Mouse (Mus musculus) adrenal gland, postnatal 36 days (tissue): ENCODE data around the gene Znrf1. TPM values are rescaled to one million over a fixed set of nuclear protein-coding genes. Genes with fewer than 3 reads are reported as not detected.

Experiments used
- DNase-seq, 2 experiments: peaks; one replicate each; pipeline ENCODE4 v3.0.0; 2021; ENCODE audit warnings: mixed read lengths in 1 of 2
- total RNA-seq, 2 experiments: library from RNA; stranded (reverse); gene quantifications; 2 replicates each; pipeline ENCODE4 v1.2.3; 2021

Gene Znrf1
- total RNA-seq, 2 experiments from 2014 or later, result 38.1 to 40.6 TPM

DNA sequence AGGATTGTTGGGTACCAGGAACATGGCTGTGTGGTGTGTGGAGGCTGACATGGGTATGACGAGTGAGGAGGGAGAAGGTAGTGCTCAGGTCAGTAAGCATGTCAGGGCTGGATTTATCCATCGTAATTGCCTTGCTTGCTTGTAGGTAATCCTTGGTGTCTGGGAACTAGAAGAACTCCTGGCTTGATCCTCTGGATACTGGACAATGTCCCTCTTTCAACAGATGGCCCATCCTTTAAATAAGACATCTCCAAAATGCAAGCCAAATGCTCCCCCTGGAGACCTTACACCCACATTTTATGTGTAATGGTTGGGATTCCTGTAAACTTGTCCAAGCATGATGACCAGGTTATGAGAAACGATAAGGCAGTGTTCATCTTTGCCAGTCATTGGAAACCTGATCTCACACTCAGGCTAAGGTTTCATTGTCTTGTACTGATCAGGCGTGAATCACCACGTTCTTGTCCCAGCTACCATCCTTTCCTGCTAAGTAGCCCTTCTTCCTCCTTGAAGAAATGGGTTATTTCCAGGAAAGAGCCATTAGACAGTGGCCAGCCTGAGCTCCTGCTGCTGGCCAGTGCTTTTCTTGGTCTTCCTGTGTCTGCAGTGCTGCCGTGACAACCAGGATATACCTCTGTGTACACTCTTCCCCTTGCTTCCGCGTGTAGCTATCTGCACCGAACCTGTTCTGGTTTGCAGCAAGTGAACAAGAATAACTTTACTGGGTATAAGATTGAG lies 64.0 kb downstream of the Znrf1 start:
- DNase-seq, result no peak

DNA sequence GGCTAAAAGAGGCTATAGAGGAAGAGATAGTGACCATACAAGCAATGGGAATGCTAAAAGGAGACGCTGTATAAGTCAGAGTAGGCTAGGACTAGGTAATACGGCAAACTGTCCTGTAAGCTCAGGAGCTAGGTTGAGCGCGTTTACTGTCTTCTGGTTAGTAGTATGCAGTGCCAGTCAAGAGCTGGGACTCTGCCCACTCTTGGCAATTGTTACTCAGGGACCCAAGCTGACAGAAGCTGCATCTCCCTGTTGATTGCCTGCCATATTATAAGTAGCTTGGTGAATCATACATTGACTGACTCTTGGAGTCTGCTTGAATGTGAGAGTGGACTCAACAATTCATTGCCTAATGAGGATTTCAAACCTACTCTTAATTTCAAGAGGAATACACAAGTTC lies 66.2 kb downstream of the Znrf1 start:
- no peak for DNase-seq

DNA sequence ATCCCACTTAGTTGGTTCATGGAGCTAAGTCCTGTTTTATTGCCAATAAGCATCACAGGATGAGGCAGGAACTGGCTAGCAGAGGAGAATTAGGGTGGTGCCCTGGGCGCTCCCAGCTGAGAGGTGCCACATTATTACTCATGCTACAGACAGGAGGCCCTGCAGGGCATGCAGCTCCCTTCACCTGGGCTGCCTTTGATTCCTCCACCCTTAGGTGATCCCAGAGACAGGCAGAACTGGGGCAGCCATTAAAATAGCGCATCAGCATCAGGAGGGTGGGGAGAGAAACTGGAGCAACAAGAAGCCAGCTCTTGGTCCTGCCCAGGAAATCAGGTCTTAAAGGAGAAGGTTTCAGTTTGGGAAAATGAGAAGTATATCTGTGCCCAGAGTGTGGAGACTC lies 69.1 kb downstream of the Znrf1 start:
- no peak for DNase-seq

DNA sequence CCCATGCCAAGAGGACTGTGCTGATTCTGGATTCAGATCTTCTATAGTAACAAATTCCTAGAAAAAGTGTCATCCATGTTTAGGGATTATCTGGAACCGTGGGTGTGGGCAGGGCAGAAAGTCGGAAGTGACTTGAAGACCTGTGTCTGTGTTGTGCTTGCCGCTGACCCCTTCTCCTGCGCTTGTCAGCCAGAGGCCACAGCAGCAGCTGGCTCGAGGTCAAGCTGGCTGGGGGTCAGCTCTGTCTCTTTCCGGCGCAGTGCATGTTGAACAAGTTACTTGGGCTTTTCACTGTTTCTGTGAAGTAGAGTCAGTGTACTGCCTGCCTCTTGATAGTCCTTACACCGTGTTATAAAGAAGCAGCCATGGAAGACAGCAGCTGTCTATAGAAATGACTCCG lies 71.1 kb downstream of the Znrf1 start:
- peak in 1 of 2 experiments; percentile 41 for DNase-seq

DNA sequence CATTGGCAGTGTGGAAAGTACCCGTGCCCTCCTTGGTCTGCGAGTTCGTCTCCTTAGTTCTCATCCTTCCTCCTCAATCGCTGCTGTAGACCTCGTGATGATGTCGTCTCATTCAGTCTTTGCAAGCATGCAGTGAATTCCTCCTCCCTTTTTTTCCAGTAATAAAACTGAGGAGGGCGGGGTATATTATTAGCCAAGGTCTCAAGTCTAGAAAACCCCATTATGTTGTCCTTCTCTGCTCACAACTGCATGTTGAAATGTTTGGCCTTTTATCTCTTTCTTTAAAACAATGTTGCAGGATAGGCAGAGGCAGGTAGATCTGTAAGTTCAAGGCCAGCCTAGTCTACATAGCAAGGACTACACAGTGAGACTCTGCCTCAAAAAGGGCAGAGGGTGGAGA lies 71.5 kb downstream of the Znrf1 start:
- no peak for DNase-seq

DNA sequence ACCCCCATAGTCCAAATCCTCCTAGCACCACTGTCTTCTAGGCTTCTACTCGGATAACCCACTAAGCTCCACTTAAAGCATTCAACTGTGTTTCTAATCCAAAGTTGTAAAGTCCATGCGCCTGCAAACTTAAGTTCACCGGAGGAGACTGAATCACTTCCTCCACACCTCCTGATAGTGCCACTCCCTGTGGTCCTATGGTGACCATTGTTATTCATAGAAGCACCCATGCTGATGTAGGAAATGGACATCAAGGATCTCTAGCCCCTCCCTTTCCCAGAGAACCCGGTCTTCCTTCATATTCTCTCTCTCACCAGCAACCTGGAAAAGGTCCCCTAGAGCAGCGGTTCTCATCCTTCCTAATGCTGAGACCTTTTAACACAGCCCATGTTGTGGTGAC lies 77.3 kb downstream of the Znrf1 start:
- no peak for DNase-seq

DNA sequence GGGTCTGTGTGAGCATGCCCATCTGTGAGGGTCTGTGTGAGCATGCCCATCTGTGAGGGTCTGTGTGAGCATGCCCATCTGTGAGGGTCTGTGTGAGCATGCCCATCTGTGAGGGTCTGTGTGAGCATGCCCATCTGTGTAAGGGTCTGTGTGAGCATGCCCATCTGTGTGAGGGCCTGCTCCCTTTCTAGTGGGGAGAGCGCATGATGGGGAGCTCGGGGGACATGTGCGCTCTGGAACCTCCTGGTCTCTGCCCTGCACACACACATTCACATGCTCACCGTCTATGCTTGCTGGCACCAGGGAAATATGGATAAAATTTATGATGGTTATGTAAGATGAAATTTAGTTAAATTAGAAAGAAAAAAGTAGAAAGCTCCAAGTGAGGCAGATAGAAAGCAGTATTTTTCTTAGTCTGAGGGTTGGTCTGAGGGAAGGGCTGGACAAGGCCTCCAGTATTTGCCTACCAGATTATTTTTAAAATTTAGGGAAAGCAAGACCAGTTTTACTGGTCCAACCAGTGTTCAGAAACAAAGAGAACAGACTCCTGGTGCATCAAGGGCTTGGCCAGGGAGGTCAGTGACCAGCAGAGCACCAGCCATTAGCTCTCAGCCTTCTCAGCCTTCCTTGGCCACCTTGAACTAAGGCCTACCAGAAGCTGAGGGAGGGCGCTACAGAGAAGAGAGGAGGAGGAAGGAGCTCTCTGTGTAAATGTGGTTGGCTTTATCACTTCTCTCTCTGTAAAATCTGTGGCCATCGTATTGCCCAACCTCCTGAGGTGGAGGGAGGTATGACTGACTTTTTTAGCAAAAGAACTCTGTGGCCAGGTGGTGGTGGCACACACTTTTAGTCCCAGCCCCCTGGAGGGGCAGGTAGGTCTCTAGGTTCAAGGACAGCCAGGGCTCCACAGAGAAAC lies 79.1 kb downstream of the Znrf1 start:
- no peak for DNase-seq

DNA sequence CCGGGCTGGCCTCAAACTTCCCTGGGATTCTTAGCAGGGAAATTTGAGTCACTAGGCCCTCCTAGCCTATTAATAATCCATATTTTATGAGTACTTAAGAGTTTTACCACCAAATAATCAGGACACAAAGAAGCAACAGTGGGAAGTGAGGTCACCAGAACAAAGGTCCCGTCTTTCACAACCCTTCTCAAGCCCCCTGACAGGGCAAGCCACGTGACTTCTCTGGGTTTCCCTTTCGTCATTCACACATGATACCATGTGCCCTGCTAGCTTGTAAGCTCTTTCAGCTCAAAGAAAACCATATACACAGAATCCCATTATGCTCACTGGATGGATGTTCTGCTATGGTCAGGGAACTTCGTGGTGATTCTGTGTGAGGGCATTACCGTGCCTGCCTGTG lies 81.9 kb downstream of the Znrf1 start:
- no peak for DNase-seq

DNA sequence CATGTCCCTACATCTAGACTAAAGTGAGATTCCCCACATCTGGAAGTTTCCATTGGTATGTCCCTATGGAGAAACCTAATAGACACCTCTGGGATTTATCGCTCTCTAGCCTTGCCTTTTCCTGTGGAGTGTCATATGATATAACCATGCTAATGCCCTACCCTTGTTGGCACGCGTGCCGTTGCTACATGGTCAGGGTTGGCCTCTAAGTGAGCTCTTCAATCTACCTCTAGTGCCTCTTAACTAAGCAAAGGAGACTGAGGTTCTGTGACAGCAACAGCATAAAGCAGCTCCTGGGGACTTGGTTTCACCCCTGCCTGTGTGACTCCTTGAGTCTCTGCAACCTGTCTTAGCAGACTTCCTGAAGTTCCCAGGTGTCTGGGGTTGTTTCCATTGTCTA lies 82.4 kb downstream of the Znrf1 start:
- no peak for DNase-seq

DNA sequence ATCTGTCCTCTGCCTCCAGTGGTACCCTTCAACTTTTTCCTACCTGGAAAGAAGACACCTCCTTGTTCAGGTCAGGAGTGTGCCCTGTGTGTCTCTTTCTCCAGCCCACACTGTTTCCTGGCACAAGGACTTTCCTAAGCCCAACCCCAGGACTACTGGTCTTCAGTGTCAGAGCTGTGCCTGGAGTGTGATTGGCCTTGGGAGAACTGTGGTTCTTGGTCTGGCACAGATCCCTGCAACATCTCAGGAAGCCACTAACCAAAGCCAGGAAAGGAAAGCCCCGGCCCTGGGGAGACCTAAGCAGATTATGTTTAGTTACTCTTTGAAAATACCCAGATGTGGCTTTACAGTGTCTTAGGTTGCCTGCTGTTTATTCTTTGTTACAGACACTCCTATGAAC lies 84.0 kb downstream of the Znrf1 start:
- peak; percentile 72 to 73 for DNase-seq

DNA sequence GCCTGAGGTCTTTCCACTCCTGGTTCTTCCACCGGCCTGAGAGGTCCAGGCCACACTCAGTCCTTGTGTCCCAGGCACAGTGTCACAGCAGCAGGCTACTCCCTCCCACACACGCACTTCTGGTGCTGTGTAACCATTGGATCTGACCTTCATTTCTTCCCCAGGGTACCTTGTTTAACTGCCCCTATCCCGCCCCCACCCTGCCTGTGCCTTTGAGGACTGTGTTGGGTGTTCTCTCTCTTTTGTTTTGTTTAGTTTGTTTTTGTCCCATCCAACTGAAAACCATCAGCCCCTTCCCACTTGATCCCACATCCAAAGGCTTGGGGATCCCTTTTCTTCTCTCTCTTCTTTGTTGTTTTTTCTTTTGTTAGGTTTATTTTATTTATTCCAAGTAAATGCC lies 86.2 kb downstream of the Znrf1 start:
- DNase-seq, result no peak

DNA sequence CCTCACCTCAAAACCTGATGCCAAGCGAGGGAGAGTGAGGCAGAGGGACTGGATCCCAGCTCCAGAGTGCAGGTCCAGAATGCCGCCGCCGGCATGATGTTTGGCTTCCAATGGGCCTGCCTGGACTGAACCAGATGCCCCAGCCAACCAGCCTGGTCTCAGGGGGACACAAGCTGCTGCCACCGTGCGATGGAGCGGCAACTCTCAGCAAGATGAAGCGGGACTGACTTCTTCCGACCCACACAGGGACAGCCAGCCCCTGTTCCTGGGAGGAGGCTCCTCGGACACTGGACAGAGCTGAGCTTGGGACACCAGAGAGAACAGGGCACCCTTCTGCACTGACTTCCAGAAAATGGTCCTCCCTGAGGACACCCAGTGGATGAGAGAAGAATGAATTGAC lies 86.7 kb downstream of the Znrf1 start:
- peak in 1 of 2 experiments; percentile 41 for DNase-seq

DNA sequence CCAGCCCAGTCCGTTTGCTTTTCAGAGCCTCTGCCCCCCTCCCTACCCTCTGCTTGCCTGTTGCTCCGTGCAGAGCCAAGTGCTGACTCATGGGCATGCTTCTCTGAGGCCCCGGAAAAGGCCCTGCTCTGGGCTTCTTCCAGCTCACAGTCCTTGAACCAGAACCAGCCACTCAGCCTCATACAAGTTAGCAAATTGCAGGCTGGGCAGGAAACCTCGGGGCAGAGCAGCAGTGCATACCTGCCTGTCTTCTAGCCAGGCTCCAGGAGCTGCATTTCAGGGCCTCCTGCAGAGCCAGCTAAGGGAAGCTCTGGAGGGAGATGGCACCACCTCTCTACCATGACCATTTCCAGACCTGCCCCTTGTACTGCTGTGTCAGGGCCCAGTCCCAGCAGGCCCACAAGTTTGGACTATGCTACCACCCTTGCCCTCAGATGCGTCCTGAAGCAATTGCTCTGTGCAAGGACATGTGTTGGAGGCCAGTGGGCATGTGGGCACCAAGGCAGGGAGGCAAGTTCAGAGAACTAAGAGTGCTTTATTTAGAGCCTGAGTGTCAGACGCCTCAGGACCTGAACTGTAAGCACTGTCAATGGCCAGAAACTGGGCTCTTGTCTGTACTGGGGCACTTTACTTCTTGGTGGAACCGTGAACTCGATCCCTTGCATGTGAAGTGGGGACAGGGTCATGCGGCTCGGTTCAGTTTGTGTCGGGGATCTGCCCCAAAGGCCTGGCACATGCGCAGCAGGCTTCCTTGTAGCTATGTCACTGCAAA lies 88.4 kb downstream of the Znrf1 start:
- peak; percentile 91 to 93 for DNase-seq

DNA sequence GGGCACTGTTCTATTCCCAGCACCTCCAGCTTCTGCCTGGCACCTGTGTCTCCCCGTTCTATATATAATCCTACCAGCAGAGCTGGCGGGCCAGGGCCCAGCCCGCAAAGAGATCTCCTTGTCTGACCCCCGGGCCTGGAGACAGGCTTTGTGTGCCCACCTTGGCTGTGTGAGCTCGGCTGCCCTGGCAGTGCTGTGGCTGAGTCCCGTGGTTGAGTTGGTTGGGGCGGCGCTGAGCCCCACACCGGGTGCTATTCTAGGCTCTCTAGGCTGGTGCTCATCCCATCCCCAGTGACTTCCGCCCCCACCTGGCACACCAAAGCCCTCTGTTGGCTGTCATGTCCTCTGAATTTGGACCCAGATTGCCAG lies 88.9 kb downstream of the Znrf1 start:
- peak in 1 of 2 experiments; percentile 33 for DNase-seq

DNA sequence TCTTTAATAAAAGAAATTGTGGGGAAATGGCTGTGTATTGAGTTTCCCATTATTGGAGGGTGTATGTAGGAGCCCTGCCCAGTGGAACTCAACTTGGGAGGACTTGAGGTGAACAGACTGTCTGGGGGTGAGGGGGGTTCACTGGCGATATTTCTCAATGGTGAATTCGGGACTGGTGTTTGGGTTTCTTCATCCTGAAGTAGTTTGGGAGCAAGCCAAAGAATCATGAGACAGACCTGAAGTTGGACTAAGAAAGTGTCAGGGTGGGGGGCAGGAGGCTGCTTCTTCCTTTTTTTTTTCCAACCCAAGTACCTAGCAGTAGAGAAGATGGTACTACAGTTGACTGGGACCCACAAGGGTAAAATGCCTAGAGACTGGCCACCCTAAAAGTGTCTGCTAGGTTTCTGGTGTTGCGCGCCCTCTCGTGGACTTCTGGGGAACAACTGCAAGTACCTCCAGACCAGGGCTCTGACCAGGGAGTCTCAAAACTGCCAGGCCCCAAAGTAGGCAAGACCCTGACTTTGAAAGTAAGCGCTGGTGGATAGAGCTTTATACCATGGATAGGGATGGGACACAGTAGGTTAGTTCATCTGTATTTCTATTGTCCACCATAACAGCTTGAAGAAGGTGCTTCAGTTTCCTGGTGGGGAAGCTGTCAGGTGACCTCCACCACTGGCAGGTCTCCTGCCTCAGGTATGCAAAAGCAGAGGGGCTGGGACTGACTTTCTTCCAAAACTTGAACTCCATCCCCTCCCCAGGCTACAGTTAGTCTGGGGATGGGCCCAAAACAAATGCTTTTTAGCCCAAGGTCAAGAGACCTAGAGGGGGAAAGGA lies 90.0 kb downstream of the Znrf1 start:
- peak; percentile 79 to 84 for DNase-seq

DNA sequence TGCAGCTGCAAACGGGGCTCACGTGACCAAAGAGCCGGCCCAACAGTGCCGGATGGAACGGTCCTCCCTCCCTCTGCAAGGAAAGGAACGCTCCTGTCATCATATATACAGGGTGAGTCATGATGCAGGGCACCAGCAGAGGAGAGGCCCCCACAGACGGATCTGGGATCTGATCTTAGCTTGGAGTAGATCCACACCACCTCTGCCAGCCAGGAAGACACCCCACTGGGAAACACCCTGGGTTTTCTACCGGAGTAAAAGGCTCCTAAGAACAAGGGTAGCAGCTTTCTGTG lies 90.6 kb downstream of the Znrf1 start:
- no peak for DNase-seq

DNA sequence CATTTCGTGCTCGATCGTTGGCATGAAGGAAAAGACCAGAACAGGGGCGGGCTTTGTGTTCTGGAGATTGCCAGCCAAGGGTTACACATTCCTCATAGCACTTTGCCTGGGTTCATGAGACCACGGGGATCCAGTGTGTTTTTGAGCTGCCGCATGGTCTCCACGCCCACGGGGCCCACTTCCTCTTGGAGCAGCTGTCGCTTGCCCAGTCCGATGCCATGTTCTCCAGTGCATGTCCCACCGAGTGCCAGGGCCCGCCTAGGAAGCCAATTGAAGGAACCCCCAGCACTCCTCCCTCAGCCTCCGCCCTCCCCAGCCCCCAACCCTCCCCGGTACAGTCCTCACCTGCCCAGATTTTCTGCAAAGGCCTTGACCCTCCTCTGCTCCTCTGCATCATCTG lies 91.0 kb downstream of the Znrf1 start:
- no peak for DNase-seq

DNA sequence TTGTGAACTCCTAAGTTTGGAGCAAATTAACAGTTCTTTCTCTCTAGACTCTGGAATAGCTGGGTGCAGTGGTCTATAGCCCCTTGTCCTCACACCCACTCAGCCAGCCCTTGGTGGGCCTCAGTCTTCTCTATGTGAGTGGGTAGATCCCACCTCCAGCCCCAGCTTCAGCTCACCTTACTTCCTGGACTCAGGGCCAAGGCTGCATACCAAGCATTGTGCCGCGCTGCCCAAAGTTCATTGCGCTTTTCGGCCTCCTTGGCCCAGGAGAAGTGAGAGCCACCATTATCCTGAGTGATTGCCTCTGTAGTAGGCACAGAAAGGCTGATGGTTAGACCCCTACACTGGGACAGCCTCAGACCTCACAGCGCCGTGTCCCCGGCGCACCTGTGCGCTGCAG lies 92.0 kb downstream of the Znrf1 start:
- no peak for DNase-seq

DNA sequence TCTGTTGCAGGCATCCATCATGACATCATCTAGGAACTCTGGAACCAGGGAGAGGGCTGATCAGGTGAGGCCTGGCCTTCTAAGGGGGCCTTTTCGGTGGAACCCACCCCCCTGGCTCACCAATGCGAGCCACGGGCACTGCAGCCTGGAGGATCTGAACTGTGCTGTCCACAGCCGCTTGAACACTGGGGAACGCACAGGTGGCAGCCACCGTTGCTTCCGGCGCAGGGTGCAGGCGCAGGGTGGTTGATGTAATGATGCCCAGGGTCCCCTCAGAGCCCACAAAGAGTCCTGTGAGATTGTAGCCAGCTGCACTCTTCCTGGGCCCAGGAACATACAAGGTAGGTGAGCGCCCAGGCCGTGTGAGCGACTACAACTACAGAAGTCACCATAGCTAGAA lies 92.5 kb downstream of the Znrf1 start:
- DNase-seq, result no peak

DNA sequence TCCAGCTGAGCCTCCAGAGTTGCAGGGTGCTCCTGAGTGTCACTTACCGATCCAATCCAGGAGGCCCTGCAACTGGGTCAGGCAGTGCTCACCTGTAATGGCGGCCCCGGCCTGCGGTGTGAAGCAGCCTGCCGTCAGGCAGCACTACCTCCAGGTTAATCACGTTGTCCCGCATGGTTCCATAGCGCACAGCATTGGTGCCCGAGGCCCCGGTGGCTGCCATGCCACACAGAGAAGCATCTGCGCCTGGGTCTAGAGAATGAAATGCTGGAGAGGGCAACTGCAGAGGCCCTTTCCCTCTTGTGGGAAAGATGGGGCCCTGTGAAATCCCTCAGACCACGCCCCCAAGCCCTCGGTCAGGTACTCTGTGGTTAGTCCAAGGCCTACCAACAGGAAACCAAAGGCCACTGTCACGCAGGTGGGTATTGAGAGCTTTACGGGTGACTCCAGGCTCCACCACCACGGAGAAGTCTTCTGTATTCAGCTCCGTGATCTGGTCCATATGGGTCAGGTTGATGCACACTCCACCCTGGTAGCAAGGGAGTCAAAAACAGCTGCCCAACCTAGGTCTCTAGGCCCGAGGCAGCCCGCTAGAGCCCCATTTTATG lies 93.1 kb downstream of the Znrf1 start:
- no peak for DNase-seq

DNA sequence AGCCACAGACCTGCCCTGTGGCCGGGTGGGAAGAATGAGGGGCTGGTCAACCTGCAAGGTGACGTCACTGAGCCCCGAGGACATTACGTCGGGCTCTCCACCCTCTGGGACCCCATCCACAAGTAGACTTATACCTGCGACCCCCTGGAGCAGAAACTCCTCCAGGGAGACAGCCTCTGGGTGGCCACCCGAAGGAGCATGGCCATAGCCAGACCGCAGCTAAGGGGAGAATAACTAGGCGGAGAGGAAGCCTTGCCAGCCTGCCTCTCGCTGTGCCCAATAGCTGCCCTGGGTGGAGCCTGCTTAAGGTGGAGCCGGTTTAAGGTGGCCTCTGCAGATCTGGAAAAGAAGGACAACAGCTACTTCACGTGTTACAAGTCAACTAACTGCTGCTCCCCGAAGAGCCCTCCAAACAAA lies 94.2 kb downstream of the Znrf1 start, which contains the start of gene Ldhd:
Ldhd (minus strand) TSS at position 270 of the 417 bp plus-strand sequence.
- DNase-seq, result peak; percentile 86 to 88

DNA sequence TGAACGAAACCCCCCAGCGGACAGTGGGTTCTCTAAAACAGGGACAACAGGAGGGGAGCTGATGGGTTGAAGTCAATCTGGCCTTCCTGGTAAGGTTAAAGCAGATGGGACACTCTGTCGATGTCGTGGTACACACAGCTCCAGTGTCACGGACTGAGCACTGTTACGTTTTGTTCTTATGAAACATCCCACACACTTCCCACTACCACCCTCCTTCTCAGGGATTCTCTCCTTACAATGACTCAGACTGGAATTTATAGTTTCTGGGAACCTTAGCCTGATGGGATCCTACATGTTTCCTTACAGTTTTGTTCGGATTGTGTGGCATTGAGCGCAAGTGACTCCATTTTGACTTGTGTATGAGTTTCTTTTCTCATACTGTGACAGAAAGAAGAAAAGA lies 95.7 kb downstream of the Znrf1 start:
- no peak for DNase-seq
